Mouse (Mus musculus) bone marrow, adult 2 months (tissue): Measurements from ENCODE around the gene Hist1h3d.

Experiments
- CTCF ChIP-seq: fragments of 200-500 bp; IDR thresholded peaks from 2 replicates; pipeline ENCODE4 v1.5.1; 2011; ENCODE audit warnings: low read length, control low read depth; ENCODE audit not compliant: control insufficient read depth, insufficient read depth
- POLR2A ChIP-seq: fragments of 200-500 bp; IDR thresholded peaks from 2 replicates; pipeline ENCODE4 v1.6.1; 2011; ENCODE audit warnings: low read depth, mild to moderate bottlenecking, control low read depth, low read length, borderline replicate concordance; ENCODE audit not compliant: control insufficient read depth

- TF ChIP-seq POLR2A (no peak), CTCF (no peak)
These were observed at the start of gene Hist1h3d for GRCm38 (mm10) chr13:23575271-23575851.
